Mouse (Mus musculus): ENCODE results near the gene Smtn. TPM values are rescaled to one million over a fixed set of nuclear protein-coding genes. Genes with fewer than 3 reads are reported as not detected.
A peak's percentile ranks its signal among the peaks of the same experiment; 100 is the strongest.

Smtn gene
- polyA plus RNA-seq, 1 experiment from 2014 or later = 63.6 TPM

DNA sequence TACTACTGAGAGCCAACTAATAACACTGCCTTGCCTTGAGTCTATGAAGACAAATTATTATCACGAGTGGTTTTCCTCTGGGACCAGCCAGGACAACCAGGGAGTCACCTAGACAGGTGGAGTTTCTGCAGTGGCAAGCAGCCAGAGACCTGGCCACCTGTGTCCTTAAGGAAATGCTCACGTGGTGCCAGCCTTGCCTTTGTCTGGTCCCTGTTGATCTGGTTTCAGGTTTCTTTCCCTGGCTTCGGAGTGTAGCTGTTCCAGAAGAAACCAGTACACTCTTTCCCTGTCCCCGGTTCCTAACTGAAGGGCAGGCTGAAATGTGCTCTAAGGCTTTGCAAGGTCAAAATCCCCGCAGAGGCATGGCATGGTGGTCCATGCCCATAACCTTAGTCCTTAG lies 43.7 kb downstream of the Smtn start:
- ATAC-seq (ENCODE audit: low FRiP score, low read depth) = no peak
- H3K27ac ChIP-seq = no peak overlapping the region
- WGBS = 48% methylated on average over 5 of the region's 5 CpGs

DNA sequence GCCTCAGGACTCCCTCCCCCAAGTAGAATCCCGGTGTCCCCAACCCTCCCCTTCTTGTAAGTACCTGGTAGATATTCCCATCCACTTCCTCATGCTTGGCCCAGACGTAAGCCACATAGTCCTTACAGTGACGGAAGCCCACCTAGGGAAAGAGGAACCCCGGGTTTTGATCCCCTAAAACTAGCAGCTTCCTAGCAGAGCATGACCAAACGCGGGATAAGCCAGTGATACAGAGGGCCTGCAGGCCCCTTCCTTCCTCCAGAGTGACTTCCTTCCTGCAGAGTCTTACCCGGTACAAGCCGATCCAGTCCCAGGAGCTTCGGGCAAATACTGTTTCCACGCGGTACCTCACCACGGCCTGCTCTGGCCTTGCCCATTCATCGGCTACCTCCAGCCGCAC lies 44.9 kb downstream of the Smtn start:
- Histone ChIP-seq H3K9ac (no peak overlapping the region), H3K4me1 (no peaks in the 10 kb centered on the region), H3K27ac (no peak overlapping the region), H3K36me3 (no peaks in the 10 kb centered on the region), H3K4me3 (no peak overlapping the region), H3K9me3 (no peaks in the 10 kb centered on the region), H3K4me2 (replicated peaks) (no peak overlapping the region), H3K27me3 (no peaks in the 10 kb centered on the region)
- ATAC-seq (ENCODE audit: low FRiP score, low read depth) = no peak
- 86% methylated on average over 14 of the region's 14 CpGs for WGBS

More for the DNA sequence above, 43.7 kb downstream of the Smtn start:
- Histone ChIP-seq H3K36me3 (no peaks in the 10 kb centered on the region), H3K4me1 (no peaks in the 10 kb centered on the region), H3K9me3 (no peaks in the 10 kb centered on the region), H3K4me3 (no peak overlapping the region), H3K9ac (no peak overlapping the region), H3K4me2 (replicated peaks) (no peak overlapping the region), H3K27me3 (no peaks in the 10 kb centered on the region)

DNA sequence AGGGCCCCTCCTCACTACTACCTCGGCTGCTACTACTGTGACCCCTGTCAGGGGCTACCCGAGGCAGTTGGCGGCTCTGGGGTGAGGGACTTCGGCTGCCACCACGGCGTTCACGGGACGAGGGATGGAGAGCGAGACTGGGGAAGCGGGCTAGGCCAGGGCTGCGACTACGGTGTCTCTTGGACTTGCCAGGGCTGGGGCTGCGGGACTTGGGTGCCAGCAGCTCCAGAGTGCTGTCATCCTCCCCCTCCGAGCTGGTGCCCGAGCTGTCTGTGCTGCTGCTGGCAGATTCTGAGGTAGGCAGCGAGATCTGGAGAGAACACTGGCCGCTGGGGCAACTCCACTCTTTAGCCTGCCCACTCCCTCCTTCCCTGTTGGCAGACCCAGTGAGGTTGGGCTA lies 45.6 kb downstream of the Smtn start:
- no peaks in the 10 kb centered on the region for H3K4me1 ChIP-seq
- H3K27me3 ChIP-seq = no peaks in the 10 kb centered on the region
- H3K4me2 ChIP-seq (replicated peaks) = no peak overlapping the region
- H3K9me3 ChIP-seq = no peaks in the 10 kb centered on the region
- ATAC-seq (ENCODE audit: low FRiP score, low read depth) = no peak
- no peak overlapping the region for H3K4me3 ChIP-seq
- WGBS = 75% methylated on average over 17 of the region's 17 CpGs
- H3K36me3 ChIP-seq = no peaks in the 10 kb centered on the region
- H3K9ac ChIP-seq = no peak overlapping the region
- H3K27ac ChIP-seq = no peak overlapping the region

DNA sequence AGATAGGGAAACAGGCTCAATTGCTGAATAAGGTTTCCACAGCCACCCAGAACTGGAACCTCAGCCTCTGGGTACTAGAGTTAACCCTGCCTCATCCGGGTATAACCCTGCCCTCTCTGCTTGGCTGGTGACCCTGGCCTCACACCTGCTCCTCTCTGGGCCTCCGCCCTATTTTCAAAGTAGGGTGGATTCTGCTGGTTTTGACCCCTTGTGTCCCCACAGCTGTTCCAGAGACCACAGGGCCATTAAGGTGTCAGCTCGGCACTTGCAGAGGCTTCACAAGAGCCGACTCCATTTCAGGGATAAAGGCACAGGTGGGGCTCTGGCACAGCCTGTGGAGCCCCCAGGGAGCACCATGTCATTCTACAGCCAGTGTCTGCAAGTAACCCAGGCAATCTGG lies 47.7 kb downstream of the Smtn start:
- Histone ChIP-seq H3K9ac (no peak overlapping the region), H3K9me3 (no peaks in the 10 kb centered on the region), H3K4me2 (replicated peaks) (no peak overlapping the region), H3K27me3 (no peaks in the 10 kb centered on the region), H3K27ac (no peak overlapping the region), H3K36me3 (no peaks in the 10 kb centered on the region), H3K4me1 (peaks cover 4% of the 10 kb centered on the region; the same call in 1 of the 2 replicates), H3K4me3 (no peak overlapping the region)
- ATAC-seq (ENCODE audit: low FRiP score, low read depth) = no peak
- 54% methylated on average over 4 of the region's 4 CpGs for WGBS

DNA sequence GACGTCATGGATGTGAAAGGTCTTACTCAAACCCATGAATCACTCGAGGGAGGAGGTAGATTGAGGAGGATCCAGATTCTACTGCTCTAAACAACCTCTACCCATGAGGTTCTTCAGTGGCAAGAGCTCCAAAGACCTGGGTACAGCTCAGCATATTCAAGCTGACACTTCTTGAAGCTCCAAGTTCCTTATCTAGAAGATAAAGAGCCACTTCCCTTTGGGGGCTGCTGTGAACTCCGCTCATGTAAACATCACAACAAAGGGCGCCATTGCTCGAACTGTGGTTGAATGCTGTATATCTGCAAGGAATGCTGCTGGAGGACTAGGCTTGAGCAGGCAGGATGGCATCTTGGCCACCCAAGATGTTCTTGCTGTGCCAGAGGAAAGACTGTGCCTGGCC lies 51.4 kb downstream of the Smtn start:
- Histone ChIP-seq H3K4me1 (peaks cover 5% of the 10 kb centered on the region; the same call in 1 of the 2 replicates), H3K36me3 (no peaks in the 10 kb centered on the region), H3K4me3 (no peak overlapping the region), H3K27me3 (no peaks in the 10 kb centered on the region), H3K9ac (no peak overlapping the region), H3K27ac (no peak overlapping the region), H3K4me2 (replicated peaks) (no peak overlapping the region), H3K9me3 (no peaks in the 10 kb centered on the region)
- WGBS = 73% methylated on average over 5 of the region's 5 CpGs
- no peak for ATAC-seq (ENCODE audit: low FRiP score, low read depth)

DNA sequence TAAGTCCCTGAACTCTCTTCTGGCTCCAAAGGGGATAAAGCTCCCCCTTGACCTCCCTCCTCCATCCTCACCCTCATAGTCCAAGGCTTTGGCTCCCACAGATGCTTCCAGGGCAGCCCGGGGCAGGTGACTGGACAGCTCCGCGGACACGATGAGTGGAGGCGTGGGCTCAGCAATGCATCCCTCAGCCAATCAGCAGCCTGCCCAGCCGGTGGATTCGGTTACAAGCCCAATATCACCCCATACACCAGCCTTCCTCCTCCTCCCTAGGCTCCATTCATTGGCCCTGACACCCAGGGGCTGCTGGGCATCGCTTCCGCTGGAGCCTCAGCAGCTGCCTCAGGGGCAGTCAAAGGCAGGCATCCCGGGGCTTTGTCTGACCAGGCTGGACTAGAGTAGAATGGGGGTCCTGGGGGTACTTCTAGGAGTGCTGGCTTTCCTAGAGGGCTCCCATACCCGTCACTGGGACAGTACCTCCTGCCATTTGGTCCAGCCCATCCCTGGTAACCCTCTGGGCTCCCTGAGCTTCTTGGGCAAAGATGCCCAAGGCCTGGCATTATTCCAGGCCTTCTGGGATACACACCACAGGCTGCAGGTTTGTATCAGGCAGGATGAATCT lies 52.4 kb downstream of the Smtn start, which contains the start of gene Pla2g3:
Pla2g3 (plus strand) TSS at position 333 of the 619 bp plus-strand sequence.
- H3K9me3 ChIP-seq = no peaks in the 10 kb centered on the region
- no peak for ATAC-seq (ENCODE audit: low FRiP score, low read depth)
- H3K4me3 ChIP-seq = no peak within 1 kb of the TSS
- H3K27ac ChIP-seq = no peak within 1 kb of the TSS
- H3K4me2 ChIP-seq (replicated peaks) = peak within 1 kb of the TSS; percentile 21; the same call in 1 of the 2 replicates
- H3K4me1 ChIP-seq = peaks cover 5% of the 10 kb centered on the region; the same call in 1 of the 2 replicates
- H3K36me3 ChIP-seq = no peaks in the 10 kb centered on the region
- 21% methylated on average over 11 of the region's 11 CpGs for WGBS
- no peaks in the 10 kb centered on the region for H3K27me3 ChIP-seq
- H3K9ac ChIP-seq = 0 out of 2 replicates have a peak within 1 kb of the TSS, but pooled peaks have one; percentile 35

DNA sequence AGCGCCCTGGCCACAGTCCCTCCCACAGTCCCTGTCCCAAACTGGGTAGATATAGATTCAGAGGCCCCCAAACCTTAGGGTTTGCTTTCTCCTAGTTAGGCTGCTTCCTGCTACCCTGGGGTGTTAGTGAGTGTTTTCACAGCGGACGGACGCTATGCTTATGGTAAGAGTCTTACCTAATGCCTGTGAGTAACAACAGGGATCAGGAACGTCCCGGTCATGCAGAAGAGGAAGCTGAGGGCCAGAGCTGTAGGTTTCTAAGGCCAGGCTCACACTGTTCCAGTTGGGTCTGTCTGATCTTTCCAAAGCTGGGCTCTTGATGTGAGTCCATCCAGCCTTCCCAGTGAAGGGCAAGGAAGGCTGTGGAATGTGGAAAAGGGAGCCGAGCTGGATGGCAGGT lies 54.1 kb downstream of the Smtn start:
- Histone ChIP-seq H3K27me3 (no peaks in the 10 kb centered on the region), H3K9ac (no peak overlapping the region), H3K4me1 (peaks cover 9% of the 10 kb centered on the region; the same call in 1 of the 2 replicates), H3K27ac (no peak overlapping the region), H3K4me3 (no peak overlapping the region), H3K9me3 (no peaks in the 10 kb centered on the region), H3K4me2 (replicated peaks) (no peak overlapping the region), H3K36me3 (no peaks in the 10 kb centered on the region)
- 77% methylated on average over 7 of the region's 7 CpGs for WGBS
- ATAC-seq (ENCODE audit: low FRiP score, low read depth) = no peak

DNA sequence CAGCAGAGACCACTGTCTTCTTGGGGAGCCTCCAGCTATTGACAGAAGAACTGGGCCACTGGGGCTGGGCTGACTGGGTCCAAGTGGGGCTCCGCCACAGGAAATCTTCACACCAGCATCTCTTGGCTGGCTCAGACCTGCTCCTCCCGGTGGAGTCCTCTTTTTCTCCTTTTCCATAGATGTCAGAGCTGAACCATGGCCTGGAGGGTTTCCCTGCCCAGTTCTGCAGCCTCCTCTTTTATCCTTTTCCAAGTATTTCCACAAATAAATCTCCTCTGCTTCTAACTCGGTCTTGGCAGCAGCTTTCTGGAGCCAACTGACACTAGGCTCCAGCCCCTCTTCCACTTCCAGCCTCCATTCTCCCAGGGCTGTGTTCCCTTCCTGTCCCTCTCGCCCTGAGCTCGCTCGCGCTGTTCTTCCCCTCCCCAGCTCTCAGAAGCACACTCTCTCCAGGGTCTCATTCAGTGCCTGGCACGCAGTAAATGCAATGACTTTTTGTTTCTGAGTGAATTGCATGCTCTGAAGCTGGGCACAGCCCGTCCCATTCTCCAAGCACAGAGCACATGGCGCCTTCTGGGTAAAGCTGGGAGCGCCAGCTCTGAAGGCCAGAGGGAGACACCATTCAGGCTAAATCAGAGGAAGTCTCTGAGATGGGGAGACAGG lies 56.3 kb downstream of the Smtn start:
- Histone ChIP-seq H3K36me3 (no peaks in the 10 kb centered on the region), H3K9me3 (no peaks in the 10 kb centered on the region), H3K4me2 (replicated peaks) (no peak overlapping the region), H3K9ac (no peak overlapping the region), H3K4me1 (peaks cover 16% of the 10 kb centered on the region), H3K27me3 (no peaks in the 10 kb centered on the region), H3K27ac (no peak overlapping the region), H3K4me3 (no peak overlapping the region)
- ATAC-seq (ENCODE audit: low FRiP score, low read depth) = no peak
- WGBS = 59% methylated on average over 11 of the region's 11 CpGs

DNA sequence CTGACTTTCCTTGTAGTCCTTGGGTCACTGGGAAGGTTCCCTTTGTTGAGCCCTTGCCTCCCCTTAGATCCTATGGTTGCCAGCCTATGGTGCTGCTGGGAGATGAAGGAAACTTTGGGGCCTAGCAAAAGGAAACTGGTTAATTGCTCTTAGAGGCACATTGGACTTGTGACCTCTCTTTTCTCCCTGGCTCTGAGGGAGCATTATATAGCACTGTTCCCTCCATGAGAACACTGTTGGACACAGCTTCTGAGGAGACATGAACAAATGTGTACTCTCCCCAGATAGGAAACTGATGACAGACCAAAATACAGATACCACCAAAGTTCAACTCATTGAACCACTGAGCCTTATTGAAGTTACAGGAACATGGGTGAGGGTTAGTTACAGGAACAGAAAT lies 64.9 kb downstream of the Smtn start:
- H3K27me3 ChIP-seq = no peaks in the 10 kb centered on the region
- ATAC-seq (ENCODE audit: low FRiP score, low read depth) = no peak
- no peaks in the 10 kb centered on the region for H3K9me3 ChIP-seq

DNA sequence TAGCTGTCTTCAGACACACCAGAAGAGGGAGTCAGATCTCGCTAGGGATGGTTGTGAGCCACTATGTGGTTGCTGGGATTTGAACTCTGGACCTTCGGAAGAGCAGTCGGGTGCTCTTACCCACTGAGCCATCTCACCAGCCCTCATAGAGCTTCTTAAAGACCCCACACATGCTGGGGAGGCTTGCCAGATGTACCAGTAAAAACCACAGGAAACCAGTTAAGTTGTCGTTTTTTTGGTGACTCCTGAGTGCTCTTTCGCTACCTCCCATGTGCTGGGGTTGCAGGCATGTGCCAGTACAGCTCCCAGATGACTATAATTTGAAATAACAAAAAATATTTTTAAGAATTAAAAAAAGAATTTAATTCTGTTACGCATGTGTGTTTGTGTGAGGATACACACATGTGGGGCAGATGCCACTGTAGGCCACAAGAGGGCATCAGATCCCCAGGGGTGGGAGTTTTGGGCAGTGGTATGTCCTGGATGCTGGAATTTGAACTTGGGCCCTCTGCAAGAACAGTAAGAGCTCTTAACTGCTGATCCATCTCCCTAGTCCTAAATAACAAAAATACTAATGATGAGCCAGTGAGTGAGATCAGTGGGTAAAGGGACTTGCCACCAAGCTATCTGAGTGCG lies 65.8 kb downstream of the Smtn start:
- WGBS = 80% methylated on average over 7 of the region's 7 CpGs
- H3K4me2 ChIP-seq (replicated peaks) = no peak overlapping the region
- no peak for ATAC-seq (ENCODE audit: low FRiP score, low read depth)
- no peaks in the 10 kb centered on the region for H3K9me3 ChIP-seq
- no peaks in the 10 kb centered on the region for H3K27me3 ChIP-seq
- H3K4me3 ChIP-seq = no peak overlapping the region
- H3K4me1 ChIP-seq = no peaks in the 10 kb centered on the region
- no peaks in the 10 kb centered on the region for H3K36me3 ChIP-seq
- no peak overlapping the region for H3K27ac ChIP-seq
- no peak overlapping the region for H3K9ac ChIP-seq

More for the DNA sequence above, 64.9 kb downstream of the Smtn start:
- H3K36me3 ChIP-seq = no peaks in the 10 kb centered on the region
- peaks cover 5% of the 10 kb centered on the region; the same call in 1 of the 2 replicates for H3K4me1 ChIP-seq
- no peak overlapping the region for H3K4me3 ChIP-seq
- no peak overlapping the region for H3K9ac ChIP-seq
- no peak overlapping the region for H3K27ac ChIP-seq
- no peak overlapping the region for H3K4me2 ChIP-seq (replicated peaks)

DNA sequence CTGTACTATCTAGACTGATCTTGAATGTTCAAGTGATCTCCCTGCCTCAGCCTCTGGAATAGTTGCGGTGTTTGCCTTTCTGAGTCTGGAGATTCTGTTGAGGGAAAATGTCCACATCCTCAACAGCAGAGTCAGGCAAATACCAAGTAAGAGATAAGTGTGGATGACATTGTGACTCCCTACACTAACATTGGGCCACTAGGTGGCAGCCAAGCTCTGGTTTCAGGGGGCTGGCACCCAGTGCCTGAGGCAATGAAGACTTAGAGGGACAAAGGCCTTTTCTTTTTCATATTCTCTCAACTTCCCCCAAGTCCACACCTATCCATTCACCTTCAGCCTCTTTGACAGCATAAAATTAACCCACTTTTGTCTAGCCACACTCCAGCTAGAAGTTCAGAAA lies 67.9 kb downstream of the Smtn start:
- Histone ChIP-seq H3K4me3 (no peak overlapping the region), H3K36me3 (no peaks in the 10 kb centered on the region), H3K4me1 (no peaks in the 10 kb centered on the region), H3K27me3 (no peaks in the 10 kb centered on the region), H3K27ac (no peak overlapping the region), H3K9ac (no peak overlapping the region), H3K4me2 (replicated peaks) (no peak overlapping the region), H3K9me3 (no peaks in the 10 kb centered on the region)
- WGBS = 27% methylated on average over 1 of the region's 1 CpGs
- ATAC-seq (ENCODE audit: low FRiP score, low read depth) = no peak

DNA sequence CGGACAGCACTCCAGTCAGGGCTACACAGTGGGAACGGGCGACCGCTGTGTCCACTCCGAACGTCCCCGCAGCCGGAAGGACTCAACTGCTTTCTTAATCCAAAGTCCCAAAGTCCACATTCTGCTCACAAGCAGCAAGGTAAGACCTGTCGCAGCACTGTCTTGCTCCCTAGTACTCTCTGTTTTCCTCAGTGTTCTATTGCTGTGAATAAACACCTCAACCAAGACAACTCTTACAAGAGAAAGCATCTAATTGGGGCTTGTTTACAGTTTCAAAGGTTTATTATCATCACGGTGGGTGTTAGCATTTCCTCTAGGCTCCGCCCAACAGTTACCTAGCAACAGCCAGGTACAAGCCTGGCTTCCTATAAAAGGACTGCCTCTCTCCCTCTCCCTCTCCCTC lies 69.0 kb downstream of the Smtn start:
- Histone ChIP-seq H3K4me1 (no peaks in the 10 kb centered on the region), H3K27me3 (no peaks in the 10 kb centered on the region), H3K4me2 (replicated peaks) (no peak overlapping the region), H3K4me3 (no peak overlapping the region), H3K36me3 (no peaks in the 10 kb centered on the region), H3K27ac (no peak overlapping the region), H3K9me3 (no peaks in the 10 kb centered on the region), H3K9ac (peak overlapping the region; percentile 31; the same call in 1 of the 2 replicates)
- no peak for ATAC-seq (ENCODE audit: low FRiP score, low read depth)
- 28% methylated on average over 11 of the region's 11 CpGs for WGBS

Data from limb, embryonic 13.5 days (tissue).